Mouse (Mus musculus): ENCODE results near the gene H2afy2. TPM values are rescaled to one million over a fixed set of nuclear protein-coding genes. Genes with fewer than 3 reads are reported as not detected.

The H2afy2 gene
- polyA plus RNA-seq, 1 experiment from 2014 or later: 392 TPM

- no peaks in the 10 kb centered on the region for H3K9me3 ChIP-seq
- peak overlapping the region; percentile 75 for H3K4me3 ChIP-seq
- H3K4me1 ChIP-seq: peaks cover 18% of the 10 kb centered on the region
- no peak for DNase-seq (ENCODE audit: low spot score)
- H3K27ac ChIP-seq (replicated peaks): peak overlapping the region; percentile 57
- H3K27me3 ChIP-seq (replicated peaks; ENCODE audit: low read depth, poor library complexity, severe bottlenecking): peaks cover 37% of the 10 kb centered on the region
- 4% methylated on average over 11 of the region's 11 CpGs for WGBS
- no peaks in the 10 kb centered on the region for H3K36me3 ChIP-seq (replicated peaks)
Observed at GRCm38 (mm10) chr10:61715462-61715837, 68.5 kb downstream of the H2afy2 start.

- Histone ChIP-seq H3K4me1 (peaks cover 18% of the 10 kb centered on the region), H3K27me3 (replicated peaks; ENCODE audit: low read depth, poor library complexity, severe bottlenecking) (peaks cover 37% of the 10 kb centered on the region), H3K27ac (replicated peaks) (peak within 1 kb of the TSS; percentile 57), H3K9me3 (no peaks in the 10 kb centered on the region), H3K36me3 (replicated peaks) (no peaks in the 10 kb centered on the region), H3K4me3 (peak within 1 kb of the TSS; percentile 75)
- DNase-seq (ENCODE audit: low spot score): peak; percentile 89
- WGBS: 14% methylated on average over 36 of the region's 36 CpGs
Observed at GRCm38 (mm10) chr10:61714771-61715461, 69.0 kb downstream of the H2afy2 start, which contains the start of gene Aifm2. Gene Aifm2 (plus strand): TSS chr10:61715263.

GRCm38 (mm10) chr10:61714146-61714545 is 69.8 kb downstream of the H2afy2 start:
- H3K36me3 ChIP-seq (replicated peaks): no peaks in the 10 kb centered on the region
- no peaks in the 10 kb centered on the region for H3K9me3 ChIP-seq
- WGBS: 92% methylated on average over 4 of the region's 4 CpGs
- no peak overlapping the region for H3K27ac ChIP-seq (replicated peaks)
- DNase-seq (ENCODE audit: low spot score): no peak
- H3K4me1 ChIP-seq: peaks cover 18% of the 10 kb centered on the region
- no peak overlapping the region for H3K4me3 ChIP-seq
- H3K27me3 ChIP-seq (replicated peaks; ENCODE audit: low read depth, poor library complexity, severe bottlenecking): peaks cover 37% of the 10 kb centered on the region

GRCm38 (mm10) chr10:61713601-61714000 is 70.3 kb downstream of the H2afy2 start:
- no peak overlapping the region for H3K27ac ChIP-seq (replicated peaks)
- WGBS: 74% methylated on average over 3 of the region's 3 CpGs
- no peak overlapping the region for H3K4me3 ChIP-seq
- peaks cover 37% of the 10 kb centered on the region for H3K27me3 ChIP-seq (replicated peaks; ENCODE audit: low read depth, poor library complexity, severe bottlenecking)
- DNase-seq (ENCODE audit: low spot score): no peak
- no peaks in the 10 kb centered on the region for H3K9me3 ChIP-seq
- no peaks in the 10 kb centered on the region for H3K36me3 ChIP-seq (replicated peaks)
- H3K4me1 ChIP-seq: peaks cover 18% of the 10 kb centered on the region

- H3K9me3 ChIP-seq: no peaks in the 10 kb centered on the region
- no peak overlapping the region for H3K27ac ChIP-seq (replicated peaks)
- 80% methylated on average over 6 of the region's 6 CpGs for WGBS
- H3K4me1 ChIP-seq: no peaks in the 10 kb centered on the region
- H3K36me3 ChIP-seq (replicated peaks): peaks cover 31% of the 10 kb centered on the region
- H3K27me3 ChIP-seq (replicated peaks; ENCODE audit: low read depth, poor library complexity, severe bottlenecking): no peaks in the 10 kb centered on the region
- H3K4me3 ChIP-seq: no peak overlapping the region
- no peak for DNase-seq (ENCODE audit: low spot score)
Observed at GRCm38 (mm10) chr10:61706412-61707375, 77.3 kb downstream of the H2afy2 start.

GRCm38 (mm10) chr10:61704663-61705062 is 79.3 kb downstream of the H2afy2 start:
- WGBS: 82% methylated on average over 4 of the region's 4 CpGs
- DNase-seq (ENCODE audit: low spot score): no peak
- no peaks in the 10 kb centered on the region for H3K9me3 ChIP-seq

GRCm38 (mm10) chr10:61697028-61697427 is 86.9 kb downstream of the H2afy2 start:
- Histone ChIP-seq H3K4me1 (peaks cover 24% of the 10 kb centered on the region), H3K4me3 (peak overlapping the region; percentile 99), H3K27me3 (replicated peaks; ENCODE audit: low read depth, poor library complexity, severe bottlenecking) (no peaks in the 10 kb centered on the region), H3K27ac (replicated peaks) (no peak overlapping the region), H3K36me3 (replicated peaks) (peaks cover 56% of the 10 kb centered on the region), H3K9me3 (no peaks in the 10 kb centered on the region)
- WGBS: 90% methylated on average over 2 of the region's 2 CpGs
- no peak for DNase-seq (ENCODE audit: low spot score)

More at GRCm38 (mm10) chr10:61704663-61705062, 79.3 kb downstream of the H2afy2 start:
- Histone ChIP-seq H3K27ac (replicated peaks) (no peak overlapping the region), H3K36me3 (replicated peaks) (peaks cover 40% of the 10 kb centered on the region), H3K27me3 (replicated peaks; ENCODE audit: low read depth, poor library complexity, severe bottlenecking) (no peaks in the 10 kb centered on the region), H3K4me3 (no peak overlapping the region), H3K4me1 (no peaks in the 10 kb centered on the region)

- Histone ChIP-seq H3K4me1 (peaks cover 24% of the 10 kb centered on the region), H3K27ac (replicated peaks) (peak overlapping the region; percentile 75), H3K4me3 (peak overlapping the region; percentile 99), H3K9me3 (no peaks in the 10 kb centered on the region), H3K27me3 (replicated peaks; ENCODE audit: low read depth, poor library complexity, severe bottlenecking) (no peaks in the 10 kb centered on the region), H3K36me3 (replicated peaks) (peaks cover 56% of the 10 kb centered on the region)
- DNase-seq (ENCODE audit: low spot score): no peak
- 8% methylated on average over 19 of the region's 19 CpGs for WGBS
Observed at GRCm38 (mm10) chr10:61696560-61696823, 87.5 kb downstream of the H2afy2 start.

GRCm38 (mm10) chr10:61695703-61696559 is 88.0 kb downstream of the H2afy2 start:
- under 1% methylated on average over 111 of the region's 111 CpGs for WGBS
- peak; percentile 47 for DNase-seq (ENCODE audit: low spot score)
- Histone ChIP-seq H3K27ac (replicated peaks) (peak overlapping the region; percentile 75), H3K27me3 (replicated peaks; ENCODE audit: low read depth, poor library complexity, severe bottlenecking) (no peaks in the 10 kb centered on the region), H3K9me3 (no peaks in the 10 kb centered on the region), H3K4me3 (peak overlapping the region; percentile 99), H3K36me3 (replicated peaks) (peaks cover 56% of the 10 kb centered on the region), H3K4me1 (peaks cover 24% of the 10 kb centered on the region)

GRCm38 (mm10) chr10:61694870-61695670 is 88.9 kb downstream of the H2afy2 start, which contains the start of gene Tysnd1:
Gene Tysnd1 (plus strand): TSS chr10:61695514.
- H3K36me3 ChIP-seq (replicated peaks): peaks cover 64% of the 10 kb centered on the region
- WGBS: under 1% methylated on average over 42 of the region's 42 CpGs
- H3K27ac ChIP-seq (replicated peaks): peak within 1 kb of the TSS; percentile 75

GRCm38 (mm10) chr10:61693563-61693962 is 90.4 kb downstream of the H2afy2 start:
- no peaks in the 10 kb centered on the region for H3K9me3 ChIP-seq
- H3K36me3 ChIP-seq (replicated peaks): peaks cover 68% of the 10 kb centered on the region
- no peak for DNase-seq (ENCODE audit: low spot score)
- no peaks in the 10 kb centered on the region for H3K27me3 ChIP-seq (replicated peaks; ENCODE audit: low read depth, poor library complexity, severe bottlenecking)
- H3K4me3 ChIP-seq: no peak overlapping the region
- H3K4me1 ChIP-seq: peaks cover 24% of the 10 kb centered on the region
- WGBS: 73% methylated on average over 4 of the region's 4 CpGs
- no peak overlapping the region for H3K27ac ChIP-seq (replicated peaks)

More at GRCm38 (mm10) chr10:61694870-61695670, 88.9 kb downstream of the H2afy2 start, which contains the start of gene Tysnd1:
- Histone ChIP-seq H3K27me3 (replicated peaks; ENCODE audit: low read depth, poor library complexity, severe bottlenecking) (no peaks in the 10 kb centered on the region), H3K9me3 (no peaks in the 10 kb centered on the region), H3K4me1 (peaks cover 24% of the 10 kb centered on the region), H3K4me3 (peak within 1 kb of the TSS; percentile 99)
- peak; percentile 95 for DNase-seq (ENCODE audit: low spot score)

Measured in embryonic facial prominence, embryonic 10.5 days (tissue).